In genomic region chr11:97576136-97576906, GRCm38 (mm10) we compare ENCODE assay signal across 8 mouse cellular contexts. TPM values are rescaled to one million over a fixed set of nuclear protein-coding genes. Genes with fewer than 3 reads are reported as not detected.
DNase-seq lines count a peak whose midpoint lies in the region; ATAC-seq and TF ChIP-seq lines count a peak whose summit lies in the region.

Srcin1 (minus strand) TSS chr11:97576186.

- peak within 1 kb of the TSS; percentile 97 for H3K4me2 ChIP-seq in limb, embryonic 12.5 days
- peak within 1 kb of the TSS; percentile 68 for H3K4me2 ChIP-seq in midbrain, postnatal 0 days (ENCODE audit: low read depth, low read length, poor library complexity, severe bottlenecking)

- no peak for TF ChIP-seq POLR2A in kidney, adult 2 months (IDR thresholded peaks at IDR 0.05; ENCODE audit: low read depth, low read length)

- no peaks in the 10 kb centered on the region for H3K27me3 ChIP-seq in kidney, adult 2 months (replicated peaks; ENCODE audit: control insufficient read depth, insufficient read depth, low read length)
- peaks cover 93% of the 10 kb centered on the region for H3K27me3 ChIP-seq in limb, embryonic 12.5 days
- no peaks in the 10 kb centered on the region for H3K27me3 ChIP-seq in midbrain, postnatal 0 days (ENCODE audit: insufficient read depth, low read length)

- H3K9ac ChIP-seq in limb, embryonic 12.5 days (replicated peaks): peak within 1 kb of the TSS; percentile 67
- peak within 1 kb of the TSS; percentile 97 for H3K9ac ChIP-seq in midbrain, postnatal 0 days (replicated peaks; ENCODE audit: low read length, poor library complexity, severe bottlenecking)

- H3K4me3 ChIP-seq in kidney, adult 2 months (ENCODE audit: insufficient read depth, low read depth, low read length): peak within 1 kb of the TSS; percentile 60
- H3K4me3 ChIP-seq in limb, embryonic 12.5 days (replicated peaks): peak within 1 kb of the TSS; percentile 73
- peak within 1 kb of the TSS; percentile 66 for H3K4me3 ChIP-seq in midbrain, postnatal 0 days (ENCODE audit: low read depth, low read length)

- ATAC-seq in limb, embryonic 12.5 days (ENCODE audit: insufficient number of reproducible peaks, insufficient read depth, low FRiP score, low TSS enrichment, low read depth): no peak
- no peak for ATAC-seq in midbrain, postnatal 0 days (ENCODE audit: low FRiP score)

- no peaks in the 10 kb centered on the region for H3K9me3 ChIP-seq in limb, embryonic 12.5 days
- no peaks in the 10 kb centered on the region for H3K9me3 ChIP-seq in midbrain, postnatal 0 days (ENCODE audit: low read length)

- peak in 1 of 2 experiments; percentile 78 for DNase-seq in frontal cortex, adult 2 months (ENCODE audit: extremely low spot score in 1 of 2, low spot score in 1 of 2)
- DNase-seq in frontal cortex, postnatal 25 days (ENCODE audit: low spot score in 2 of 2): no peak
- peak; percentile 82 to 89 for DNase-seq in cerebellum, postnatal 14 days
- peak; percentile 50 to 61 for DNase-seq in heart, adult 18-20 months
- peak; percentile 97 for DNase-seq in kidney, adult 2 months
- peak; percentile 72 for DNase-seq in midbrain, postnatal 0 days (ENCODE audit: low spot score)
- DNase-seq in yolk sac, embryonic 10.5 days (ENCODE audit: low spot score): no peak

- TF ChIP-seq CTCF in kidney, adult 2 months (conservative IDR thresholded peaks at IDR 0.05; ENCODE audit: insufficient read depth, insufficient read length, low read depth, low read length): no peak
- no peak for TF ChIP-seq CTCF in midbrain, postnatal 0 days (IDR thresholded peaks at IDR 0.05)

- peak within 1 kb of the TSS; percentile 77 for H3K27ac ChIP-seq in kidney, adult 2 months (ENCODE audit: insufficient read depth, low read depth, low read length)
- no peak within 1 kb of the TSS; the same call in 1 of the 2 replicates for H3K27ac ChIP-seq in limb, embryonic 12.5 days
- H3K27ac ChIP-seq in midbrain, postnatal 0 days (ENCODE audit: low read depth, low read length): peak within 1 kb of the TSS; percentile 91

- WGBS in kidney, adult 2 months: 15% methylated on average over 9 of the region's 9 CpGs
- WGBS in limb, embryonic 12.5 days: 29% methylated on average over 9 of the region's 9 CpGs
- WGBS in midbrain, postnatal 0 days: 29% methylated on average over 9 of the region's 9 CpGs

- H3K36me3 ChIP-seq in kidney, adult 2 months (ENCODE audit: control insufficient read depth, insufficient read depth, low read length): no peaks in the 10 kb centered on the region
- H3K36me3 ChIP-seq in limb, embryonic 12.5 days: no peaks in the 10 kb centered on the region
- no peaks in the 10 kb centered on the region for H3K36me3 ChIP-seq in midbrain, postnatal 0 days (ENCODE audit: insufficient read depth, low read length)

- peaks cover 17% of the 10 kb centered on the region; the same call in 1 of the 2 replicates for H3K4me1 ChIP-seq in kidney, adult 2 months (ENCODE audit: control insufficient read depth, insufficient read depth, low read length)
- H3K4me1 ChIP-seq in limb, embryonic 12.5 days (replicated peaks): peaks cover 41% of the 10 kb centered on the region
- H3K4me1 ChIP-seq in midbrain, postnatal 0 days (ENCODE audit: insufficient read depth, low read length): peaks cover 10% of the 10 kb centered on the region; the same call in 1 of the 2 replicates

RNA-seq across cellular contexts. Expression of gene Srcin1, which starts in this region (rescaled TPM):
- 117 and 123 TPM in 2 replicates for polyA plus RNA-seq in frontal cortex, adult 2 months (2012; rRNA removed)
- under 1 TPM; 0.18 to 0.25 TPM for total RNA-seq in heart, adult 18-20 months (2021)
- 13.0 and 13.2 TPM in 2 replicates for polyA plus RNA-seq in kidney, adult 2 months (2012; rRNA removed)
- polyA plus RNA-seq in limb, embryonic 12.5 days (2016; fragmentation: Nextera tagmentation; extraction: Ambion mirVana): 0.27 and 0.79 TPM in 2 replicates
- 95.0 and 100 TPM in 2 replicates for total RNA-seq in midbrain, postnatal 0 days (2014; rRNA removed)
- 13.1 and 14.0 TPM in 2 replicates for polyA plus RNA-seq in midbrain, postnatal 0 days (2015; fragmentation: Nextera tagmentation; extraction: Ambion mirVana)

Comparison
In these comparisons a context has a peak if more than half of its experiments do, and no peak if none do; other contexts are left out.
1. RNA of gene Srcin1 (total RNA-seq): 95.0 to 100 TPM in midbrain, postnatal 0 days; 0.18 to 0.25 TPM in heart, adult 18-20 months; every median in the first group is over 10 times any median in the second.
2. Peak in DNase-seq in heart, adult 18-20 months; RNA of the gene not detected or under 1 TPM.
3. DNase-seq: peak in cerebellum, postnatal 14 days (2 of 2), kidney, adult 2 months (single experiment) and midbrain, postnatal 0 days (single experiment); none in frontal cortex, postnatal 25 days (0 of 2) and yolk sac, embryonic 10.5 days (single experiment).
4. Peak in every context shown above with its lines, with median percentiles within 50 percentile points of each other: H3K4me3 ChIP-seq.